Mouse (Mus musculus): Measurements from ENCODE around the gene Palld. TPM values are rescaled to one million over a fixed set of nuclear protein-coding genes. Genes with fewer than 3 reads are reported as not detected.
A peak's percentile ranks its signal among the peaks of the same experiment; 100 is the strongest.

Palld gene
- polyA plus RNA-seq, 1 experiment from 2014 or later: 49.7 TPM

GRCm38 (mm10) chr8:61662829-61663228 lies 239.7 kb downstream of the Palld start:
- H3K9ac ChIP-seq (ENCODE audit: low read depth, low read length): no peak overlapping the region
- 74% methylated on average over 4 of the region's 4 CpGs for WGBS
- no peaks in the 10 kb centered on the region for H3K36me3 ChIP-seq (ENCODE audit: insufficient read depth, low read length)
- no peaks in the 10 kb centered on the region for H3K9me3 ChIP-seq (replicated peaks; ENCODE audit: low read length)
- H3K4me2 ChIP-seq (ENCODE audit: low read length): no peak overlapping the region
- no peaks in the 10 kb centered on the region for H3K27me3 ChIP-seq (ENCODE audit: insufficient read depth, low read length)
- DNase-seq (ENCODE audit: low spot score): no peak
- H3K4me1 ChIP-seq (replicated peaks; ENCODE audit: insufficient read depth, low read length): 0 out of 2 replicates have a peak, but pooled peaks cover 3% of the 10 kb centered on the region
- no peak overlapping the region for H3K4me3 ChIP-seq (replicated peaks; ENCODE audit: low read depth, low read length)
- H3K27ac ChIP-seq: no peak overlapping the region
- no peak for TF ChIP-seq CTCF (IDR thresholded peaks at IDR 0.05; ENCODE audit: low read depth)
- no peak for ATAC-seq (replicated peaks; ENCODE audit: low FRiP score, low read depth)

- Histone ChIP-seq H3K9me3 (replicated peaks; ENCODE audit: low read length) (no peaks in the 10 kb centered on the region), H3K4me2 (ENCODE audit: low read length) (no peak overlapping the region), H3K4me1 (replicated peaks; ENCODE audit: insufficient read depth, low read length) (0 out of 2 replicates have a peak, but pooled peaks cover 3% of the 10 kb centered on the region), H3K27me3 (ENCODE audit: insufficient read depth, low read length) (no peaks in the 10 kb centered on the region), H3K36me3 (ENCODE audit: insufficient read depth, low read length) (no peaks in the 10 kb centered on the region), H3K4me3 (replicated peaks; ENCODE audit: low read depth, low read length) (no peak overlapping the region), H3K27ac (no peak overlapping the region), H3K9ac (ENCODE audit: low read depth, low read length) (no peak overlapping the region)
- ATAC-seq (replicated peaks; ENCODE audit: low FRiP score, low read depth) (no peak), DNase-seq (ENCODE audit: low spot score) (no peak)
- TF ChIP-seq CTCF (IDR thresholded peaks at IDR 0.05; ENCODE audit: low read depth): no peak
- whole genome bisulfite sequencing: 81% methylated on average over 5 of the region's 5 CpGs
Observed at GRCm38 (mm10) chr8:61661611-61662010, 240.9 kb downstream of the Palld start.

- no peaks in the 10 kb centered on the region for H3K9me3 ChIP-seq (replicated peaks; ENCODE audit: low read length)
- H3K9ac ChIP-seq (ENCODE audit: low read depth, low read length): no peak overlapping the region
Observed at GRCm38 (mm10) chr8:61660961-61661360, 241.5 kb downstream of the Palld start.

GRCm38 (mm10) chr8:61651955-61652354 lies 250.5 kb downstream of the Palld start:
- Histone ChIP-seq H3K9ac (ENCODE audit: low read depth, low read length) (no peak overlapping the region), H3K4me1 (replicated peaks; ENCODE audit: insufficient read depth, low read length) (no peaks in the 10 kb centered on the region), H3K4me3 (replicated peaks; ENCODE audit: low read depth, low read length) (no peak overlapping the region), H3K36me3 (ENCODE audit: insufficient read depth, low read length) (no peaks in the 10 kb centered on the region), H3K27ac (no peak overlapping the region), H3K4me2 (ENCODE audit: low read length) (no peak overlapping the region), H3K9me3 (replicated peaks; ENCODE audit: low read length) (no peaks in the 10 kb centered on the region), H3K27me3 (ENCODE audit: insufficient read depth, low read length) (no peaks in the 10 kb centered on the region)
- TF ChIP-seq CTCF (IDR thresholded peaks at IDR 0.05; ENCODE audit: low read depth): no peak
- DNase-seq (ENCODE audit: low spot score) (no peak), ATAC-seq (replicated peaks; ENCODE audit: low FRiP score, low read depth) (no peak)
- WGBS: 70% methylated on average over 6 of the region's 6 CpGs

More at GRCm38 (mm10) chr8:61660961-61661360, 241.5 kb downstream of the Palld start:
- no peak overlapping the region for H3K4me2 ChIP-seq (ENCODE audit: low read length)
- no peaks in the 10 kb centered on the region for H3K36me3 ChIP-seq (ENCODE audit: insufficient read depth, low read length)
- ATAC-seq (replicated peaks; ENCODE audit: low FRiP score, low read depth): no peak
- 93% methylated on average over 5 of the region's 5 CpGs for WGBS
- 0 out of 2 replicates have a peak, but pooled peaks cover under 1% of the 10 kb centered on the region for H3K4me1 ChIP-seq (replicated peaks; ENCODE audit: insufficient read depth, low read length)
- H3K27me3 ChIP-seq (ENCODE audit: insufficient read depth, low read length): no peaks in the 10 kb centered on the region
- no peak for TF ChIP-seq CTCF (IDR thresholded peaks at IDR 0.05; ENCODE audit: low read depth)
- no peak overlapping the region for H3K4me3 ChIP-seq (replicated peaks; ENCODE audit: low read depth, low read length)
- H3K27ac ChIP-seq: no peak overlapping the region
- no peak for DNase-seq (ENCODE audit: low spot score)

- Histone ChIP-seq H3K27ac (no peak overlapping the region), H3K4me2 (ENCODE audit: low read length) (no peak overlapping the region), H3K4me3 (replicated peaks; ENCODE audit: low read depth, low read length) (no peak overlapping the region), H3K9ac (ENCODE audit: low read depth, low read length) (no peak overlapping the region), H3K4me1 (replicated peaks; ENCODE audit: insufficient read depth, low read length) (no peaks in the 10 kb centered on the region), H3K36me3 (ENCODE audit: insufficient read depth, low read length) (no peaks in the 10 kb centered on the region), H3K9me3 (replicated peaks; ENCODE audit: low read length) (no peaks in the 10 kb centered on the region), H3K27me3 (ENCODE audit: insufficient read depth, low read length) (no peaks in the 10 kb centered on the region)
- DNase-seq (ENCODE audit: low spot score): peak; percentile 78
- TF ChIP-seq CTCF (IDR thresholded peaks at IDR 0.05; ENCODE audit: low read depth): no peak
- ATAC-seq (replicated peaks; ENCODE audit: low FRiP score, low read depth): no peak
- 61% methylated on average over 8 of the region's 8 CpGs for WGBS
Observed at GRCm38 (mm10) chr8:61646195-61646835, 256.2 kb downstream of the Palld start.

GRCm38 (mm10) chr8:61645642-61646041 lies 256.8 kb downstream of the Palld start:
- H3K9me3 ChIP-seq (replicated peaks; ENCODE audit: low read length): no peaks in the 10 kb centered on the region
- H3K4me1 ChIP-seq (replicated peaks; ENCODE audit: insufficient read depth, low read length): no peaks in the 10 kb centered on the region
- TF ChIP-seq CTCF (IDR thresholded peaks at IDR 0.05; ENCODE audit: low read depth): no peak
- DNase-seq (ENCODE audit: low spot score): no peak
- H3K4me2 ChIP-seq (ENCODE audit: low read length): no peak overlapping the region
- H3K27me3 ChIP-seq (ENCODE audit: insufficient read depth, low read length): no peaks in the 10 kb centered on the region
- no peak overlapping the region; the same call in 1 of the 2 replicates for H3K27ac ChIP-seq
- no peak overlapping the region for H3K9ac ChIP-seq (ENCODE audit: low read depth, low read length)
- H3K36me3 ChIP-seq (ENCODE audit: insufficient read depth, low read length): no peaks in the 10 kb centered on the region
- WGBS: 82% methylated on average over 6 of the region's 6 CpGs
- no peak overlapping the region for H3K4me3 ChIP-seq (replicated peaks; ENCODE audit: low read depth, low read length)
- no peak for ATAC-seq (replicated peaks; ENCODE audit: low FRiP score, low read depth)
